Mouse (Mus musculus): ENCODE results near the gene Gm43951. TPM values are rescaled to one million over a fixed set of nuclear protein-coding genes. Genes with fewer than 3 reads are reported as not detected.
A peak's percentile ranks its signal among the peaks of the same experiment; 100 is the strongest.

Gene Gm43951
- total and polyA plus RNA-seq, 3 experiments: 0.41 to 0.76 TPM; not detected in 1

DNA sequence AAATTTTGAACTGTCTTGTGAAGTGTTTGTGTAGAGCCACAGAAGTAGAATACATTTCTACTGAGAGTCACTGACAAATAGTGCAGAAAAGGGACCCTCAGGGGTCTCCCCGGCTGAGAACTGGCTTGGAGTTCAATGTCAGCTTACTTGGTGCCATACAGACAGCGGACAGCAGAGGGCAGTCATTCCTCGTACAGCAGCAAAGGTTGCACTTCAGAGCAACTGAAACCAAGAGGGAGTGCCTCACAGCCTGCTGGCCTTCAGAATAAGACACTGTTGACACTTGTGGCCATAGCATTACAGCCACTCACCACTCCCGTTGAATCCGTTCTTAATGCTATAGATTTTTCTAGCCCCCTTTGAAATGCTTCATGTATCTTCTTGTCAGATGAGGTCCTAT lies 18.2 kb upstream of the Gm43951 start:
- DNase-seq (ENCODE audit: low spot score): peak; percentile 38
- TF ChIP-seq POLR2AphosphoS5 (IDR thresholded peaks at IDR 0.05; ENCODE audit: insufficient replicate concordance, low read depth, low read length): no peak
- no peak for TF ChIP-seq GATA2 (IDR thresholded peaks at IDR 0.05; ENCODE audit: borderline replicate concordance, low read depth, low read length)
- peak; percentile 68; the same call in 1 of the 2 replicates for TF ChIP-seq CTCF (IDR thresholded peaks at IDR 0.05; ENCODE audit: low read depth, low read length)
- no peak overlapping the region for H3K4me3 ChIP-seq (ENCODE audit: low read depth, low read length)

DNA sequence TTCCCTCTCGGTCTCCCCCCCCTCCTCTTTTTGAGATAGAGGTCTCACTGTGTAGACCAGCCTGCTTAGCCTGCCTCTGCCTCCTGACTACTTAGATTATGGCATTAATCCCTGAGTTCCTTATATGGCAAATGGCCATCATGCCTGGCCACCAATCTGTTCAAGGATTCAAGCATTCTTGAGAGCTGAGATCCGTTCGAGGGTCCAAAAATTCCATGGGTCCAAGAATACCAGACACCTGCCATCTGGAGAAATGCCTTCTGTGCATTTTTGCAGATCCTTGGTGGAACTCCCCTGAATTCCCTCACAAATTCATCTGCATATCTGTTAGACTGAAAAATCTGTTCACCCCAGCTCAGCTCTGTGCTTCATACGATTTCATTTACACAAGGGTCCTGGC lies 16.8 kb upstream of the Gm43951 start:
- no peak for TF ChIP-seq POLR2AphosphoS5 (IDR thresholded peaks at IDR 0.05; ENCODE audit: insufficient replicate concordance, low read depth, low read length)
- no peak for TF ChIP-seq TAL1 (conservative IDR thresholded peaks at IDR 0.05; ENCODE audit: low read depth, low read length)
- no peak for TF ChIP-seq GATA1 (IDR thresholded peaks at IDR 0.05; ENCODE audit: borderline replicate concordance, low read length)
- no peaks in the 10 kb centered on the region for H3K9me3 ChIP-seq (replicated peaks)
- DNase-seq (ENCODE audit: low spot score) (no peak), ATAC-seq (ENCODE audit: extremely low read depth, insufficient number of reproducible peaks, low FRiP score, poor library complexity, severe bottlenecking) (no peak)
- H3K4me3 ChIP-seq (ENCODE audit: low read depth, low read length): no peak overlapping the region
- H3K27me3 ChIP-seq (ENCODE audit: insufficient read depth, low read length): peaks cover 21% of the 10 kb centered on the region
- H3K4me1 ChIP-seq (ENCODE audit: insufficient read depth, low read depth, low read length): peaks cover 7% of the 10 kb centered on the region; the same call in 1 of the 2 replicates
- H3K36me3 ChIP-seq (replicated peaks): no peaks in the 10 kb centered on the region

More for the DNA sequence above, 18.2 kb upstream of the Gm43951 start:
- Histone ChIP-seq H3K36me3 (replicated peaks) (no peaks in the 10 kb centered on the region), H3K9me3 (replicated peaks) (no peaks in the 10 kb centered on the region), H3K4me1 (ENCODE audit: insufficient read depth, low read depth, low read length) (peaks cover 7% of the 10 kb centered on the region; the same call in 1 of the 2 replicates), H3K27me3 (ENCODE audit: insufficient read depth, low read length) (peaks cover 28% of the 10 kb centered on the region)
- 0 out of 2 replicates have a peak, but pooled peaks have one; percentile 34 for ATAC-seq (ENCODE audit: extremely low read depth, insufficient number of reproducible peaks, low FRiP score, poor library complexity, severe bottlenecking)

DNA sequence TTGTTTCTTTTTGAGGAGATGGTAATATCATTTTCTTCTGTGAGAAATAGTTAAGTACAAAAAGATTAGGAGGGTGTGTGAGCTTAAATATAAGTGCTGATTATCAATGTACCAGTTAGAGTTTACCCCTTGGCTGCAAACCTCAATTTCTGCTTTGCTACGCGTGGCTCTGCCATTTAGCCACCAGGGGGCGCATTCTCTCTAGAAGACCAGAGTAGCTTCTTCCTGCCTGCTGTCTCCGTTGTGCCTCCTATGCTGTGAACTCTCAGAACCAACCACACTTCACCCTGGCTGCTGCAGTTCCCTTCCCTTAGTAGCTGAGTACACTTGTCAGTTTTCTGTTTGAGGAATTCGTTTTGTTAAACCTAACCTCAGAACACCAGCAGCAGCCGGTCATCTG lies 14.6 kb upstream of the Gm43951 start:
- peaks cover 14% of the 10 kb centered on the region for H3K4me1 ChIP-seq (ENCODE audit: insufficient read depth, low read depth, low read length)
- H3K36me3 ChIP-seq (replicated peaks): no peaks in the 10 kb centered on the region

GRCm38 (mm10) chr11:72217116-72217515 lies 10.5 kb upstream of the Gm43951 start:
- Histone ChIP-seq H3K4me3 (ENCODE audit: low read depth, low read length) (no peak overlapping the region), H3K4me1 (ENCODE audit: insufficient read depth, low read depth, low read length) (peaks cover 25% of the 10 kb centered on the region), H3K9me3 (replicated peaks) (no peaks in the 10 kb centered on the region), H3K36me3 (replicated peaks) (peaks cover 12% of the 10 kb centered on the region), H3K27me3 (ENCODE audit: insufficient read depth, low read length) (no peaks in the 10 kb centered on the region)
- TF ChIP-seq GATA1 (IDR thresholded peaks at IDR 0.05; ENCODE audit: borderline replicate concordance, low read length) (no peak), GATA2 (IDR thresholded peaks at IDR 0.05; ENCODE audit: borderline replicate concordance, low read depth, low read length) (no peak), POLR2AphosphoS5 (IDR thresholded peaks at IDR 0.05; ENCODE audit: insufficient replicate concordance, low read depth, low read length) (no peak), TAL1 (conservative IDR thresholded peaks at IDR 0.05; ENCODE audit: low read depth, low read length) (no peak)
- ATAC-seq (ENCODE audit: extremely low read depth, insufficient number of reproducible peaks, low FRiP score, poor library complexity, severe bottlenecking): no peak
- DNase-seq (ENCODE audit: low spot score): no peak

More for the DNA sequence above, 14.6 kb upstream of the Gm43951 start:
- peaks cover 9% of the 10 kb centered on the region for H3K27me3 ChIP-seq (ENCODE audit: insufficient read depth, low read length)
- TF ChIP-seq CTCF (IDR thresholded peaks at IDR 0.05; ENCODE audit: low read depth, low read length): peak; percentile 91
- TF ChIP-seq GATA2 (IDR thresholded peaks at IDR 0.05; ENCODE audit: borderline replicate concordance, low read depth, low read length): no peak
- TF ChIP-seq TAL1 (conservative IDR thresholded peaks at IDR 0.05; ENCODE audit: low read depth, low read length): no peak
- TF ChIP-seq POLR2AphosphoS5 (IDR thresholded peaks at IDR 0.05; ENCODE audit: insufficient replicate concordance, low read depth, low read length): no peak
- H3K4me3 ChIP-seq (ENCODE audit: low read depth, low read length): no peak overlapping the region
- peak; percentile 40; the same call in 1 of the 2 replicates for ATAC-seq (ENCODE audit: extremely low read depth, insufficient number of reproducible peaks, low FRiP score, poor library complexity, severe bottlenecking)
- H3K9me3 ChIP-seq (replicated peaks): no peaks in the 10 kb centered on the region
- DNase-seq (ENCODE audit: low spot score): peak; percentile 23

DNA sequence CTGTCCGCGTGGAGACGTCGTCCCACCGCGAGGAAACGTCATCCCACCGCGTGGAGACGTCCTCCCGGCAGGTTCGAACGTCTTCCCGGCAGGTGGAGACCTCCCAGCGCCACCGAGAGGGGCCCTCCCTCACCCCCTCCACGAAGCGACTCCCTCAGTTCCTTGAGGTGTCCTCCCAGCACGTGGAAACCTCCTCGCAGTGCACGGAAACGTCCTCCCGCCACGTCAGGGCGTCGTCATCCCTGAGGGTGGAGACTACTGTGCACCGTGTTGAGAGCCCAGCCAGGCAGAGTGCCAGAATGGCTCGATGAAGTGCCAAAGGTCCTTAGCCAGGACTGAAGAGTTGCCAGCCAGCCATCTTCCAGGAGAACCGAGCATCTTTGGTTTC lies 8.8 kb upstream of the Gm43951 start, which contains the start of gene Med31:
TSS of gene Med31 (minus strand) at position 183 of the 388 bp plus-strand sequence.
- H3K36me3 ChIP-seq (replicated peaks): peaks cover 28% of the 10 kb centered on the region
- H3K9me3 ChIP-seq (replicated peaks): no peaks in the 10 kb centered on the region
- peaks cover 23% of the 10 kb centered on the region for H3K4me1 ChIP-seq (ENCODE audit: insufficient read depth, low read depth, low read length)
- no peaks in the 10 kb centered on the region for H3K27me3 ChIP-seq (ENCODE audit: insufficient read depth, low read length)
- TF ChIP-seq POLR2AphosphoS5 (IDR thresholded peaks at IDR 0.05; ENCODE audit: insufficient replicate concordance, low read depth, low read length) (no peak), GATA1 (IDR thresholded peaks at IDR 0.05; ENCODE audit: borderline replicate concordance, low read length) (no peak), TAL1 (conservative IDR thresholded peaks at IDR 0.05; ENCODE audit: low read depth, low read length) (no peak), CTCF (IDR thresholded peaks at IDR 0.05; ENCODE audit: low read depth, low read length) (no peak), GATA2 (IDR thresholded peaks at IDR 0.05; ENCODE audit: borderline replicate concordance, low read depth, low read length) (no peak)
- ATAC-seq (ENCODE audit: extremely low read depth, insufficient number of reproducible peaks, low FRiP score, poor library complexity, severe bottlenecking) (no peak), DNase-seq (ENCODE audit: low spot score) (peak; percentile 23)
- H3K4me3 ChIP-seq (ENCODE audit: low read depth, low read length): peak within 1 kb of the TSS; percentile 81

DNA sequence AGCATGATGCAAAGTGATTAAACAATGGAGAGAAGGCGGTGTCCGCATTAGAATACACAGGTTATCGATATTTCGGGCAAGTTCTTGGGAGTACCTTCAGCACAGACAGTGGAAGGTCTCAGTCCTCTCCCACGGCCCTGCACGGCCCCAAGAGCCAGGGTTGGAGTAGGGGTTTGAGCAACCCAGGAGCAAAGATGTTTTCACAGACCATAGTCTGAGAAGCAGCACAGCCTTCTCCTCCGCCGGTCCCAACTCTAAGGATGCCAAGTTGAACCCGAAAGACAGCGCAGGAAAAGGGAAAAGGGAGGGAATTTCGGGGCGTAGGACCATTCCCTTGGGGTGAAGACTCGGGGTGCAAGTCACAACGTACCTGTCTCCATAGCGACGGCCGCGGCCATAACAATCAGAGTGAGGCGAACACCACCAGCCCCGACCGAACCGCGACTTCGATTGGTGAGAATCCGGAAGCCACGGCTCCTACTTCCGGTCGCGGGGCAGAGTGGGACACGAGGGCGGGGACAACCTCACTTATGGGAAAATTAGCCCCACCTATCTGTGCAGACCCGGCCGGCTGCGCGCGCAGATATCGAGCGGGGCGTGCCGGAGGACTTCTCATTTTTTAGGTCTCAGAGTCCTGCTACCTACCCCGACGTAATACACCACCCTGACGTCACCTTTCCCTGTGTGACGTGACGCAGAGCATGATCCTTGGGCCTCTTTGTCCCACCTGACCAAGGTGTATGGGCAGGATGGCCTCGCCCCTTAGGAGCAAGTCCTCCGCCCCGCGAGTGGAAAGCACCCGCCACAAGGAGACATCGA lies 8.2 kb upstream of the Gm43951 start:
- ATAC-seq (ENCODE audit: extremely low read depth, insufficient number of reproducible peaks, low FRiP score, poor library complexity, severe bottlenecking) (peak; percentile 98), DNase-seq (ENCODE audit: low spot score) (peak; percentile 96)
- Histone ChIP-seq H3K27me3 (ENCODE audit: insufficient read depth, low read length) (no peaks in the 10 kb centered on the region), H3K4me1 (ENCODE audit: insufficient read depth, low read depth, low read length) (peaks cover 23% of the 10 kb centered on the region), H3K4me3 (ENCODE audit: low read depth, low read length) (peak overlapping the region; percentile 81), H3K36me3 (replicated peaks) (peaks cover 34% of the 10 kb centered on the region), H3K9me3 (replicated peaks) (no peaks in the 10 kb centered on the region)
- no peak for TF ChIP-seq TAL1 (conservative IDR thresholded peaks at IDR 0.05; ENCODE audit: low read depth, low read length)
- no peak for TF ChIP-seq POLR2AphosphoS5 (IDR thresholded peaks at IDR 0.05; ENCODE audit: insufficient replicate concordance, low read depth, low read length)
- no peak for TF ChIP-seq GATA2 (IDR thresholded peaks at IDR 0.05; ENCODE audit: borderline replicate concordance, low read depth, low read length)
- TF ChIP-seq GATA1 (IDR thresholded peaks at IDR 0.05; ENCODE audit: borderline replicate concordance, low read length): no peak
- TF ChIP-seq CTCF (IDR thresholded peaks at IDR 0.05; ENCODE audit: low read depth, low read length): no peak
